Mouse (Mus musculus) liver, embryonic 12.5 days (tissue): ENCODE data around the gene Eif5a. TPM values are rescaled to one million over a fixed set of nuclear protein-coding genes. Genes with fewer than 3 reads are reported as not detected.

Source experiments
- ATAC-seq: fragments of 200-750 bp; cut with Nextera tagmentation; 2 replicates; pipeline ENCODE4 v1.8.0; 2017; ENCODE audit warnings: moderate number of reproducible peaks, mild to moderate bottlenecking, moderate library complexity
- H3K27ac ChIP-seq: fragments of 300-500 bp; sonication (generic); 2 replicates; pipeline ENCODE4 v1.5.1; 2016; ENCODE audit warnings: mild to moderate bottlenecking
- H3K27me3 ChIP-seq: fragments of 300-500 bp; sonication (generic); replicated peaks from 2 replicates; pipeline ENCODE4 v1.6.1; 2016; ENCODE audit warnings: mild to moderate bottlenecking, moderate library complexity
- H3K36me3 ChIP-seq: fragments of 300-500 bp; sonication (generic); 2 replicates; pipeline ENCODE4 v1.6.1; 2016; ENCODE audit warnings: mild to moderate bottlenecking, moderate library complexity
- H3K4me1 ChIP-seq: fragments of 300-500 bp; sonication (generic); 2 replicates; pipeline ENCODE4 v1.6.1; 2016
- H3K4me2 ChIP-seq: fragments of 300-500 bp; sonication (generic); 2 replicates; pipeline ENCODE4 v1.6.1; 2016; ENCODE audit warnings: mild to moderate bottlenecking, moderate library complexity
- H3K4me3 ChIP-seq: fragments of 300-500 bp; sonication (generic); 2 replicates; pipeline ENCODE4 v1.5.1; 2016; ENCODE audit warnings: mild to moderate bottlenecking, moderate library complexity
- H3K9ac ChIP-seq: fragments of 300-500 bp; sonication (generic); 2 replicates; pipeline ENCODE4 v1.6.1; 2016; ENCODE audit warnings: mild to moderate bottlenecking, moderate library complexity
- H3K9me3 ChIP-seq: fragments of 300-500 bp; sonication (generic); replicated peaks from 2 replicates; pipeline ENCODE4 v1.6.1; 2016; ENCODE audit warnings: mild to moderate bottlenecking, moderate library complexity
- WGBS: fragments of 180-500 bp; shearing (Covaris S2); methylation state at CpG from one replicate; pipeline ENCODE4 v1.1.7; 2016; ENCODE audit not compliant: insufficient replicate concordance; 5-methylcytosine and 5-hydroxymethylcytosine counted together
- polyA plus RNA-seq: library from polyadenylated mRNA; unstranded; fragments of >200 nt; fragmentation: Nextera tagmentation; extraction: Ambion mirVana; gene quantifications from 2 replicates; pipeline ENCODE4 v1.2.1, GENCODE M21; 2016

Eif5a gene
- polyA plus RNA-seq, 1 experiment from 2014 or later: 2,266 TPM

- peaks cover 96% of the 10 kb centered on the region for H3K27me3 ChIP-seq
- H3K9ac ChIP-seq: no peak overlapping the region
- H3K27ac ChIP-seq: no peak overlapping the region
- peaks cover 32% of the 10 kb centered on the region for H3K36me3 ChIP-seq
- WGBS: 86% methylated on average over 17 of the region's 17 CpGs
- no peaks in the 10 kb centered on the region for H3K9me3 ChIP-seq
- H3K4me2 ChIP-seq: no peak overlapping the region
- ATAC-seq: no peak
- no peak overlapping the region for H3K4me3 ChIP-seq
- peaks cover 34% of the 10 kb centered on the region for H3K4me1 ChIP-seq
These were observed 18.0 kb upstream of the Eif5a start for GRCm38 (mm10) chr11:69939731-69940130.

- 55% methylated on average over 5 of the region's 5 CpGs for WGBS
- no peak for ATAC-seq
- H3K4me1 ChIP-seq: peaks cover 34% of the 10 kb centered on the region
- H3K4me3 ChIP-seq: no peak overlapping the region
- H3K27ac ChIP-seq: no peak overlapping the region
- H3K9ac ChIP-seq: no peak overlapping the region
- H3K27me3 ChIP-seq: peaks cover 96% of the 10 kb centered on the region
- peaks cover 26% of the 10 kb centered on the region for H3K36me3 ChIP-seq
- H3K4me2 ChIP-seq: no peak overlapping the region
- H3K9me3 ChIP-seq: no peaks in the 10 kb centered on the region
These were observed 17.4 kb upstream of the Eif5a start for GRCm38 (mm10) chr11:69939181-69939580.

- no peak for ATAC-seq
- H3K9me3 ChIP-seq: no peaks in the 10 kb centered on the region
- H3K27ac ChIP-seq: no peak overlapping the region
- H3K36me3 ChIP-seq: peaks cover 19% of the 10 kb centered on the region
- H3K9ac ChIP-seq: no peak overlapping the region
- H3K27me3 ChIP-seq: peaks cover 89% of the 10 kb centered on the region
- 27% methylated on average over 9 of the region's 9 CpGs for WGBS
- H3K4me3 ChIP-seq: no peak overlapping the region
- H3K4me2 ChIP-seq: no peak overlapping the region
- H3K4me1 ChIP-seq: peaks cover 38% of the 10 kb centered on the region
These were observed 16.7 kb upstream of the Eif5a start for GRCm38 (mm10) chr11:69938401-69938979.

- Histone ChIP-seq H3K36me3 (peaks cover 13% of the 10 kb centered on the region), H3K4me3 (no peak overlapping the region), H3K27me3 (peaks cover 83% of the 10 kb centered on the region), H3K4me2 (no peak overlapping the region), H3K9ac (no peak overlapping the region), H3K27ac (no peak overlapping the region), H3K4me1 (peaks cover 38% of the 10 kb centered on the region), H3K9me3 (no peaks in the 10 kb centered on the region)
- ATAC-seq: no peak
- 50% methylated on average over 5 of the region's 5 CpGs for WGBS
These were observed 16.1 kb upstream of the Eif5a start for GRCm38 (mm10) chr11:69937834-69938233.

DNA sequence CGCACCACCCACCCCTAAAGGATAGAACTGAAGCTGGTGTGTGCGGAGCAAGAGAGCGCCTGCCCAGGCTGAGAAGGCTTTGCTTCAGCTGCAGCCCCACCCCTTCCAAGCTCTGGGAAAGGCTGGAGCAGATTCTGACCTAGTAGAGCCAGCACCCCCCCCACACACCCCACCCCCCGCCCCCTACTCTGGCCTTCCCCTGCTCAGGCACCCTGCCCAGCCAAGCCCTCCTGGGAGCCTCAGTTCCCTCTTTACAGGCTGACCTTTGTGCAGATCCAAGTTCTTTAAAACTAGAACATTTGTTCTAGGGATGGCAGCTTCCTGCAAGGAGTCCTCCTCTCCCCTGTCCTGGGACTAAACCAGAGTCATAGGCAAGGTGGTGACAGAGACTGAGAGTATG, 15.6 kb upstream of the Eif5a start:
- H3K4me1 ChIP-seq: peaks cover 38% of the 10 kb centered on the region
- H3K4me2 ChIP-seq: no peak overlapping the region
- H3K9me3 ChIP-seq: no peaks in the 10 kb centered on the region
- no peak overlapping the region for H3K27ac ChIP-seq
- H3K4me3 ChIP-seq: no peak overlapping the region
- H3K27me3 ChIP-seq: peaks cover 78% of the 10 kb centered on the region
- no peak overlapping the region for H3K9ac ChIP-seq
- WGBS: 45% methylated on average over 4 of the region's 4 CpGs
- H3K36me3 ChIP-seq: peaks cover 8% of the 10 kb centered on the region
- ATAC-seq: no peak

- peak overlapping the region; percentile 91; the same call in 1 of the 2 replicates for H3K4me2 ChIP-seq
- peaks cover 73% of the 10 kb centered on the region for H3K27me3 ChIP-seq
- ATAC-seq: no peak
- H3K27ac ChIP-seq: no peak overlapping the region
- H3K4me3 ChIP-seq: no peak overlapping the region; the same call in 1 of the 2 replicates
- no peaks in the 10 kb centered on the region for H3K9me3 ChIP-seq
- H3K4me1 ChIP-seq: peaks cover 38% of the 10 kb centered on the region
- H3K9ac ChIP-seq: no peak overlapping the region
- peaks cover 3% of the 10 kb centered on the region for H3K36me3 ChIP-seq
- 43% methylated on average over 9 of the region's 9 CpGs for WGBS
These were observed 15.1 kb upstream of the Eif5a start for GRCm38 (mm10) chr11:69936714-69937347.

GRCm38 (mm10) chr11:69936156-69936555, 14.4 kb upstream of the Eif5a start:
- Histone ChIP-seq H3K4me3 (peak overlapping the region; percentile 56), H3K9me3 (no peaks in the 10 kb centered on the region), H3K9ac (peak overlapping the region; percentile 61), H3K4me1 (peaks cover 38% of the 10 kb centered on the region), H3K36me3 (no peaks in the 10 kb centered on the region), H3K27me3 (peaks cover 68% of the 10 kb centered on the region), H3K27ac (no peak overlapping the region), H3K4me2 (peak overlapping the region; percentile 91)
- no peak for ATAC-seq
- WGBS: 6% methylated on average over 30 of the region's 30 CpGs

DNA sequence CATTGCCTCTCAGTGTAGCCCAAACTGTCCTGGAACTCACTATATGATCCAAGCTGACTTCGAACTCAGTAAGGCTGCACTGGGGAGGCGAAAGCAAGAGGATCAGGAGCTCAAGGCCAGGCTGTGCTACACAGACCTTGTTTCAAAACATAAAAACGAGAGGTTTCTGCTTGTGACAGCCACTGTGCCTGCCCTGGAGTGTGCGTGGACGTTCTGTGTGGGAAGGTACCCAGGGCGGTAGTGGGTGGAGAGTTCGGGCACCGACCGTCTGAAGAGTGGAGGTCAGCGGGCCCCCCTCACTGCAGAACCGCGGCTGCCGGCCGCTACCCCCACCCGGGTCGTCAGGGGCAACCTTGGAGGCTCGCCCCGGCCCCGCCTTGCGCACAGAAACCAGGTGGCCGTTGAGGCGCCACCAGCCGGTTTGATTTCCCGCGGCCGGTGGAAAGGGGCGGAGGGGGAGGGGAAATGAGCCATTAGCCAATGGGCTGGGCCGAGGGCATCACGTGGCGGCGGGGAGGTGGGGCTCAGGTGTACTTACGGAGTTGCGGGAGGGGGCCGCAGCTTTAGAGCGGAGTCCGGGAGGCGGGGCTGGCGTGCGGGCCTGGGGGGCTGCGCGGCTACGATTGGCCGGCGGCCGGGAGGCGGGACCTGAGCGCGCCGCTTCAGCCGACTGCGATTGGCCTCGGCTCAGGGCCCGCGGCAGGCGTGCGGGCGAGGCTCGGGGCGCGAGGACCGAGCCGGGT, 13.6 kb upstream of the Eif5a start, which contains the start of gene Ybx2:
TSS of gene Ybx2 (plus strand) at position 660 of the 743 bp plus-strand sequence.
- peak within 1 kb of the TSS; percentile 56 for H3K4me3 ChIP-seq
- peak; percentile 79 for ATAC-seq
- H3K9me3 ChIP-seq: no peaks in the 10 kb centered on the region
- H3K27me3 ChIP-seq: peaks cover 61% of the 10 kb centered on the region
- H3K9ac ChIP-seq: peak within 1 kb of the TSS; percentile 61
- no peak within 1 kb of the TSS for H3K27ac ChIP-seq
- WGBS: 1% methylated on average over 62 of the region's 62 CpGs
- no peaks in the 10 kb centered on the region for H3K36me3 ChIP-seq
- peak within 1 kb of the TSS; percentile 91 for H3K4me2 ChIP-seq
- H3K4me1 ChIP-seq: peaks cover 38% of the 10 kb centered on the region

DNA sequence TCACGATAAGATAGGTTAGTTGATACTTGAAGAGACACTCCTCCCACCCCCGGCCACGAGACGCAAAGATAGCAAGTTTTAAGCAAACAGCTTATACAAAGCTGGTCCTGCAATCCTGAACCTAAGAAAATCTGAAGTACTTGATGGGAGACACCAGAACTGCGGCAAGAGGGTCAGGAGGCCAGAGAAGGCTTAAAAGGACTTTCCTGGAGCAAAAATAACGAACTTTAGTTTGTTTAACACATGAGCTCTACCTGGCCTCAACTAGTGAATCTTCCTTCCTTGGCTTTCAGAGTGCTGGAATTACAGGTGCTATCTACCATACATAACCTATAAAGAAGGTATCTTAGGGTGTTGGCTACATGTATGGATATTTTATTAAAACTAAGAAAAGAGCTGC, 12.9 kb upstream of the Eif5a start:
- Histone ChIP-seq H3K27me3 (peaks cover 55% of the 10 kb centered on the region), H3K4me1 (peaks cover 43% of the 10 kb centered on the region), H3K4me3 (peak overlapping the region; percentile 56), H3K4me2 (peak overlapping the region; percentile 91), H3K9me3 (no peaks in the 10 kb centered on the region), H3K36me3 (no peaks in the 10 kb centered on the region), H3K9ac (no peak overlapping the region; the same call in 1 of the 2 replicates), H3K27ac (no peak overlapping the region)
- 19% methylated on average over 6 of the region's 6 CpGs for WGBS
- ATAC-seq: no peak

DNA sequence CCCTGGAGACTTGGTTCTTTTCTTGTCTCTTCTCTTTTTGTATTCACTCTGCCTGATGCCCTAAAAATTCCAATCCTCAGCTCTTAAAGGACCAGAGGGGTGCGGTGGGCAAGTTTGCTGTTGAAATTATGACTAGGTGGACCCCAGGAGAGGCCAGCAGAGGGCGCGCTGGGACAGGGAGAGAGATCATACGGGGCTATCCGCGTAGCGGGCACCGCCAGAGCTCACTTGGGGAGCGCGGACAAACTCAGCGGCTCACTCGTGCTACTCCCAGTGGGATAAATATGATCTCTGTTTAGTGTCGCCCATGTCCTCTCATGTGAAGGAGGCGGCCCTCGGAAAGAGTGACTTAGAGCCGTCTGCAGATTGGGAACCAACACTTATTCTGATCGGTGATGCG, 12.4 kb upstream of the Eif5a start:
- Histone ChIP-seq H3K4me3 (peak overlapping the region; percentile 56), H3K27me3 (peaks cover 50% of the 10 kb centered on the region), H3K9me3 (no peaks in the 10 kb centered on the region), H3K27ac (no peak overlapping the region; the same call in 1 of the 2 replicates), H3K4me1 (peaks cover 44% of the 10 kb centered on the region), H3K36me3 (no peaks in the 10 kb centered on the region), H3K9ac (no peak overlapping the region), H3K4me2 (peak overlapping the region; percentile 91)
- peak; percentile 59 for ATAC-seq
- WGBS: 2% methylated on average over 18 of the region's 18 CpGs

- ATAC-seq: no peak
- no peak overlapping the region for H3K9ac ChIP-seq
- no peak overlapping the region for H3K4me3 ChIP-seq
- H3K9me3 ChIP-seq: no peaks in the 10 kb centered on the region
- no peak overlapping the region for H3K4me2 ChIP-seq
- 51% methylated on average over 4 of the region's 4 CpGs for WGBS
- H3K4me1 ChIP-seq: peaks cover 44% of the 10 kb centered on the region
- no peaks in the 10 kb centered on the region for H3K36me3 ChIP-seq
- peaks cover 39% of the 10 kb centered on the region for H3K27me3 ChIP-seq
- no peak overlapping the region for H3K27ac ChIP-seq
These were observed 11.3 kb upstream of the Eif5a start for GRCm38 (mm10) chr11:69933066-69933465.

DNA sequence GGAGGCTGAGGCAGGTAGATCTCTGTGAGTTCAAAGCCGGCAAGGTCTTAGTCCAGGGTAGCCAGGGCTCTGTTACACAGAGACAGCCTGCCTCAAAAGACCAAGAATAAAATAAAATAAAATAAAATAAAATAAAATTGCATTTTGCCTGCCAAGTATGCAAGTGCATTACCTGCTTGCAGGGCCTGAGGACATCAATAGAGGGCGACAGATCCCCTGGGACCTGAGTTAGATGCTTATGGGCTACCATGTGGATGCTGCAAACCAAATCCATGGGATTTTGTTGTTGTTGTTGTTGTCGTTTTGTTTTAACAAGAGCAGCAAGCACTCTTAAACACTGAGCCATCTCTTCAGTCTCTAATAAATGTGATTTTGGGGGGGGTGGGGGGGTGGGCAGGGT, 10.5 kb upstream of the Eif5a start:
- peaks cover 31% of the 10 kb centered on the region for H3K27me3 ChIP-seq
- H3K4me2 ChIP-seq: no peak overlapping the region
- WGBS: 29% methylated on average over 3 of the region's 3 CpGs
- H3K27ac ChIP-seq: no peak overlapping the region
- H3K9me3 ChIP-seq: no peaks in the 10 kb centered on the region
- ATAC-seq: no peak
- no peak overlapping the region for H3K4me3 ChIP-seq
- no peaks in the 10 kb centered on the region for H3K36me3 ChIP-seq
- peaks cover 41% of the 10 kb centered on the region for H3K4me1 ChIP-seq
- no peak overlapping the region for H3K9ac ChIP-seq
